Mouse (Mus musculus): ENCODE results near the gene Spata5.
"Not testable (repeated sequence)": the region's sequence is repeated elsewhere in the genome, so short reads cannot be mapped to it uniquely, and the experiment has no call there.

The Spata5 gene

GRCm38 (mm10) chr3:37569661-37570566, 150.2 kb downstream of the Spata5 start:
- no peak for DNase-seq (ENCODE audit: low spot score)

- DNase-seq (ENCODE audit: low spot score): no peak
Observed at GRCm38 (mm10) chr3:37571633-37572032, 151.9 kb downstream of the Spata5 start.

GRCm38 (mm10) chr3:37572066-37572465, 152.4 kb downstream of the Spata5 start:
- no peak for DNase-seq (ENCODE audit: low spot score)

GRCm38 (mm10) chr3:37576840-37577239, 157.1 kb downstream of the Spata5 start:
- no peak for DNase-seq (ENCODE audit: low spot score)

- no peak for DNase-seq (ENCODE audit: low spot score)
Observed at GRCm38 (mm10) chr3:37577706-37578105, 158.0 kb downstream of the Spata5 start.

GRCm38 (mm10) chr3:37584576-37584975, 164.9 kb downstream of the Spata5 start:
- no peak for DNase-seq (ENCODE audit: low spot score)

GRCm38 (mm10) chr3:37585967-37586730, 166.5 kb downstream of the Spata5 start:
- no peak for DNase-seq (ENCODE audit: low spot score)

GRCm38 (mm10) chr3:37586731-37587578, 167.3 kb downstream of the Spata5 start:
- no peak for DNase-seq (ENCODE audit: low spot score)

GRCm38 (mm10) chr3:37595721-37596120, 176.0 kb downstream of the Spata5 start:
- no peak for DNase-seq (ENCODE audit: low spot score)

GRCm38 (mm10) chr3:37596519-37596918, 176.8 kb downstream of the Spata5 start:
- DNase-seq (ENCODE audit: low spot score): no peak

- no peak for DNase-seq (ENCODE audit: low spot score)
Observed at GRCm38 (mm10) chr3:37597200-37597599, 177.5 kb downstream of the Spata5 start.

GRCm38 (mm10) chr3:37599641-37600040, 179.9 kb downstream of the Spata5 start:
- not testable (repeated sequence) for DNase-seq (ENCODE audit: low spot score)

GRCm38 (mm10) chr3:37602356-37602755, 182.7 kb downstream of the Spata5 start:
- DNase-seq (ENCODE audit: low spot score): no peak

GRCm38 (mm10) chr3:37602890-37603289, 183.2 kb downstream of the Spata5 start:
- no peak for DNase-seq (ENCODE audit: low spot score)

- no peak for DNase-seq (ENCODE audit: low spot score)
Observed at GRCm38 (mm10) chr3:37603541-37603940, 183.8 kb downstream of the Spata5 start.

- no peak for DNase-seq (ENCODE audit: low spot score)
Observed at GRCm38 (mm10) chr3:37604976-37605875, 185.5 kb downstream of the Spata5 start.

GRCm38 (mm10) chr3:37605876-37606238, 186.2 kb downstream of the Spata5 start:
- DNase-seq (ENCODE audit: low spot score): no peak

- DNase-seq (ENCODE audit: low spot score): no peak
Observed at GRCm38 (mm10) chr3:37608926-37609325, 189.2 kb downstream of the Spata5 start.

GRCm38 (mm10) chr3:37610670-37611069, 191.0 kb downstream of the Spata5 start:
- no peak for DNase-seq (ENCODE audit: low spot score)

- DNase-seq (ENCODE audit: low spot score): no peak
Observed at GRCm38 (mm10) chr3:37613722-37614121, 194.0 kb downstream of the Spata5 start.

All from left cerebral cortex, adult 11 months (tissue).